Comparison of ENCODE assay signal across 8 mouse cellular contexts in genomic region chr7:45240633-45241388, GRCm38 (mm10). TPM values are rescaled to one million over a fixed set of nuclear protein-coding genes. Genes with fewer than 3 reads are reported as not detected.
DNase-seq lines count a peak whose midpoint lies in the region; ATAC-seq lines count a peak whose summit lies in the region.

Gene Slc6a16 (plus strand): TSS chr7:45241085.

- peak; percentile 28 to 44 for DNase-seq in adrenal gland, adult (ENCODE audit: inconsistent age in 2 of 2, low spot score in 1 of 2)
- no peak for DNase-seq in adrenal gland, postnatal 4 days (ENCODE audit: low spot score in 2 of 2)
- DNase-seq in WW6 (ENCODE audit: low read depth, low spot score) = peak; percentile 58
- DNase-seq in kidney, postnatal 10 days = peak; percentile 60
- peak; percentile 53 to 55 for DNase-seq in right cerebral cortex, adult 2 months (ENCODE audit: low spot score in 2 of 2)
- DNase-seq in urinary bladder, postnatal 25 days (ENCODE audit: low spot score) = no peak

- H3K27me3 ChIP-seq in heart, embryonic 13.5 days (replicated peaks) = peaks cover 42% of the 10 kb centered on the region
- peaks cover 9% of the 10 kb centered on the region for H3K27me3 ChIP-seq in liver, embryonic 15.5 days

- peaks cover 22% of the 10 kb centered on the region for H3K4me1 ChIP-seq in heart, embryonic 13.5 days
- H3K4me1 ChIP-seq in liver, embryonic 15.5 days (replicated peaks) = peaks cover 16% of the 10 kb centered on the region

- 13% methylated on average over 53 of the region's 53 CpGs for WGBS in heart, embryonic 13.5 days
- 54% methylated on average over 53 of the region's 53 CpGs for WGBS in liver, embryonic 15.5 days (ENCODE audit: insufficient replicate concordance)

- H3K9ac ChIP-seq in heart, embryonic 13.5 days = peak within 1 kb of the TSS; percentile 67
- H3K9ac ChIP-seq in liver, embryonic 15.5 days = no peak within 1 kb of the TSS

- H3K27ac ChIP-seq in heart, embryonic 13.5 days (replicated peaks) = no peak within 1 kb of the TSS
- no peak within 1 kb of the TSS; the same call in 1 of the 2 replicates for H3K27ac ChIP-seq in liver, embryonic 15.5 days (replicated peaks)

- H3K9me3 ChIP-seq in heart, embryonic 13.5 days = no peaks in the 10 kb centered on the region
- no peaks in the 10 kb centered on the region for H3K9me3 ChIP-seq in liver, embryonic 15.5 days (replicated peaks)

- peak within 1 kb of the TSS; percentile 36 for H3K4me3 ChIP-seq in heart, embryonic 13.5 days
- no peak within 1 kb of the TSS for H3K4me3 ChIP-seq in liver, embryonic 15.5 days (replicated peaks)

- H3K36me3 ChIP-seq in heart, embryonic 13.5 days = no peaks in the 10 kb centered on the region
- H3K36me3 ChIP-seq in liver, embryonic 15.5 days (replicated peaks) = no peaks in the 10 kb centered on the region

- H3K4me2 ChIP-seq in heart, embryonic 13.5 days = peak within 1 kb of the TSS; percentile 63
- peak within 1 kb of the TSS; percentile 36 for H3K4me2 ChIP-seq in liver, embryonic 15.5 days

- ATAC-seq in heart, embryonic 13.5 days (ENCODE audit: extremely low read depth, insufficient number of reproducible peaks, low FRiP score, low TSS enrichment) = no peak; the same call in 1 of the 2 replicates
- ATAC-seq in liver, embryonic 15.5 days (ENCODE audit: insufficient read depth) = no peak

RNA-seq across cellular contexts. Expression of gene Slc6a16, which starts in this region (rescaled TPM):
- under 1 TPM in 1 of 2 experiments, not detected in 1; 0.28 TPM for total RNA-seq in adrenal gland, postnatal 4 days (2021)
- 0.27 and 0.41 TPM in 2 replicates for polyA plus RNA-seq in heart, embryonic 13.5 days (2015; fragmentation: Nextera tagmentation; extraction: Ambion mirVana)
- polyA plus RNA-seq in liver, embryonic 15.5 days (2015; fragmentation: Nextera tagmentation; extraction: Ambion mirVana) = not detected in 2 replicates

Comparison
In these comparisons a context has a peak if more than half of its experiments do, and no peak if none do; other contexts are left out.
1. DNase-seq: peak in adrenal gland, adult (2 of 2), WW6 (single experiment), kidney, postnatal 10 days (single experiment) and right cerebral cortex, adult 2 months (2 of 2); none in adrenal gland, postnatal 4 days (0 of 2) and urinary bladder, postnatal 25 days (single experiment).